Mouse (Mus musculus) G1E (cell line): ENCODE measurements around the gene Asah2. TPM values are rescaled to one million over a fixed set of nuclear protein-coding genes. Genes with fewer than 3 reads are reported as not detected.

Source experiments
- ATAC-seq: 2 replicates; pipeline ENCODE4 v1.8.0; 2016; ENCODE audit warnings: mild to moderate bottlenecking; ENCODE audit not compliant: insufficient number of reproducible peaks, poor library complexity, low FRiP score, severe bottlenecking; ENCODE audit errors: extremely low read depth
- DNase-seq: peaks from one replicate; pipeline ENCODE4 v3.0.0; 2012; ENCODE audit warnings: low spot score
- H3K27me3 ChIP-seq: 2 replicates; pipeline ENCODE4 v1.6.1; 2012; ENCODE audit warnings: mild to moderate bottlenecking, low read length, inconsistent platforms; ENCODE audit not compliant: insufficient read depth
- H3K36me3 ChIP-seq: replicated peaks from 2 replicates; pipeline ENCODE3; 2012; ENCODE audit warnings: mild to moderate bottlenecking, inconsistent platforms
- H3K4me1 ChIP-seq: 2 replicates; pipeline ENCODE4 v1.6.1; 2012; ENCODE audit warnings: low read depth, low read length, inconsistent platforms, mixed read lengths; ENCODE audit not compliant: insufficient read depth
- H3K4me3 ChIP-seq: 2 replicates; pipeline ENCODE4 v1.5.1; 2012; ENCODE audit warnings: low read depth, mild to moderate bottlenecking, inconsistent platforms, low read length, moderate library complexity, mixed read lengths
- H3K9me3 ChIP-seq: replicated peaks from 2 replicates; pipeline ENCODE4 v1.6.1; 2012; ENCODE audit warnings: inconsistent platforms
- CTCF ChIP-seq: IDR thresholded peaks from 2 replicates; pipeline ENCODE4 v1.5.1; 2012; ENCODE audit warnings: low read depth, low read length, inconsistent platforms, mixed read lengths
- GATA1 ChIP-seq: IDR thresholded peaks from 2 replicates; pipeline ENCODE4 v1.6.1; 2012; ENCODE audit warnings: borderline replicate concordance, low read length, inconsistent platforms, mixed read lengths
- GATA2 ChIP-seq: IDR thresholded peaks from 2 replicates; pipeline ENCODE4 v1.6.1; 2012; ENCODE audit warnings: low read depth, low read length, inconsistent platforms, borderline replicate concordance
- POLR2AphosphoS5 ChIP-seq: IDR thresholded peaks from 2 replicates; pipeline ENCODE4 v1.6.1; 2012; ENCODE audit warnings: low read depth, low read length, inconsistent platforms; ENCODE audit not compliant: insufficient replicate concordance
- TAL1 ChIP-seq: conservative IDR thresholded peaks from 2 replicates; pipeline ENCODE4 v1.6.1; 2012; ENCODE audit warnings: low read depth, low read length, inconsistent platforms, mixed read lengths
- polyA plus RNA-seq: library from polyadenylated mRNA; stranded (reverse); fragments of >175 nt; gene quantifications from 2 replicates; pipeline ENCODE4 v1.2.3, GENCODE M21; 2012
- total RNA-seq, 2 experiments: library from RNA; stranded (forward) in 1 of 2; stranded (reverse) in 1 of 2; fragments of 200-1000 nt in 1 of 2; fragments of >200 nt in 1 of 2; fragmentation: Nextera tagmentation in 1 of 2; gene quantifications; 2 replicates each; pipeline ENCODE4 v1.2.3; 2014 to 2017

Asah2 gene
- total and polyA plus RNA-seq, 3 experiments, result 0.07 to 0.93 (median 0.83) TPM

DNA sequence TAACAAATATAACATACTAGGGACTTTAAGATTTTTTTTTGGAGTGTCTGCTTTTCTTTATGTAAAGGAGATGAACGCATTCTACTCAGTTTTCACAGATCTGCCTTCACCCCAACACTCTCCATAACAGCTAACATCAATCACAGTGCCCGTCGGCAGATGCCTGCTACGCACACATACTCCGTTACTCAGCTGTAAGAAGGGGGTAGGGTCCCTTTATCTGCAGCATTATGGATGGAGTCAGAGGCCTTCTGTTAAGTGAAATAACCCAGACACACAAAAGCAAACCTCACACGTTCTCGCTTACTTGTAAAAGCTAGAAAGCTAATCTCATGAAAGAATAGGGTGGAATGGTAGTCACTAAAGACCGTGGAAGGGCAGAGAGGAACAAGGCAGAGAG, 88.3 kb downstream of the Asah2 start:
- no peak for ATAC-seq
- peaks cover 10% of the 10 kb centered on the region; the same call in 1 of the 2 replicates for H3K27me3 ChIP-seq

DNA sequence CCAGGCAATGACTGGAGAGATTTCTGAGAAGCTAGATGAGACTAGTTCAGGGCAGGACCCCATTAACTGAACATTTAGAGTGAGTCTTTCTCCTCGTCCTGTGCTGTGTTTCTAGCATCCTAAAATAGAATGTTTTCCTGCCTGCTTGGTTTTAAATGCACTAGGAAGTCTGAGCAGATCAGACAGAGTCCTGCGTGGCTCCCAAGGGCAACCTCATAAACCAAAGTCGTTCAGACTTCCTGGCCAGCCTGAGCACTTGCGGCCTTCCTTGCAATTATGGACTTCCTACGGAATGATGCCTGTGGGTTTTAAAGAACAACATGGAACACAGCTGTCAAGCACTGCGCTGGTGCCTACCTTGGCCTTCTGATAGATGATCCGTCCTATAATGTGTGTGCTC, 89.4 kb downstream of the Asah2 start:
- Histone ChIP-seq H3K4me3 (no peak overlapping the region), H3K27me3 (peaks cover 10% of the 10 kb centered on the region; the same call in 1 of the 2 replicates), H3K9me3 (no peaks in the 10 kb centered on the region), H3K36me3 (no peaks in the 10 kb centered on the region), H3K4me1 (no peaks in the 10 kb centered on the region)
- no peak for TF ChIP-seq GATA2
- TF ChIP-seq CTCF, result no peak
- DNase-seq (no peak), ATAC-seq (no peak)

More for the DNA sequence above, 88.3 kb downstream of the Asah2 start:
- no peak for DNase-seq
- Histone ChIP-seq H3K4me1 (no peaks in the 10 kb centered on the region), H3K36me3 (no peaks in the 10 kb centered on the region), H3K4me3 (no peak overlapping the region), H3K9me3 (no peaks in the 10 kb centered on the region)
- TF ChIP-seq TAL1 (no peak), POLR2AphosphoS5 (no peak), GATA1 (no peak), CTCF (no peak)

DNA sequence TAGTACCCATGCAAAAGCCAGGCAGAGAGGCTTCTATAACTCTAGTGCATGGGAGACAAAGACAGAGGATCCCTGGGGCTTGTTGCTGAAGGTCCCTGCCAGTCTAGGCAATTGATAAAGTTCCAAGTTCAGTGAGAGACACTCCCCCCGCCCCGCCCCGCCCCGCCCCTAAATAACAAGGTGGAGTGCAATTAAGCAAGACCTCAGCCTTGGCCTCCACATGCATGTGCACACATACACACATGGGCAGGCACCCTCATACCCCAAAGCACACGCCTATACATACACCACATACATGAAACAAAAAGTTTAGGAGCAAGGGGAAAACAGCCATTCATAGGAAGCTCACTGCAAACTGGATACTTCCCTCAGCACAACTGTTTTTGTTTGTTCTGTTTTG, 90.0 kb downstream of the Asah2 start:
- Histone ChIP-seq H3K4me1 (no peaks in the 10 kb centered on the region), H3K4me3 (no peak overlapping the region), H3K27me3 (peaks cover 13% of the 10 kb centered on the region), H3K9me3 (no peaks in the 10 kb centered on the region), H3K36me3 (no peaks in the 10 kb centered on the region)
- DNase-seq, result no peak
- TF ChIP-seq GATA1 (no peak), GATA2 (no peak), POLR2AphosphoS5 (no peak), CTCF (no peak), TAL1 (no peak)
- ATAC-seq, result no peak

DNA sequence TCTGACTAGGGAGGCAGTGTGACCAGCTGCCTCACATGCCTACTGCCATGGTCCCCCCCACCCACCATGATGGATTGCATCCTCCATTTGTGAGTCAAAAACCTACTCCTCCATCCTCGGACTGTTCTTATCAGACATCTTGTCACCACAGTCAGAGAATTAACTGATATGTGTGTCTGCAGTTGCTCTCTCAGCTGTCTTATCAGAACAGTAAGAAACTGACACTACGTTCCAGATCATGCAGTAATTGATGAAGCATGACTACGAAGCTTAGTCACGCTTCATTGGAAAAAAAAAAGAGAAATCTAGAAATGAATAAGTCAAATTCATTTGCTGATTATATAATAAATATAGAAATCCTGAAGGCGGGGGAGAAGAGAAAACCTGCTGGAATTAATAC, 105.4 kb downstream of the Asah2 start:
- Histone ChIP-seq H3K9me3 (no peaks in the 10 kb centered on the region), H3K36me3 (no peaks in the 10 kb centered on the region), H3K27me3 (peaks cover 17% of the 10 kb centered on the region), H3K4me1 (peaks cover 3% of the 10 kb centered on the region), H3K4me3 (no peak overlapping the region)
- TF ChIP-seq POLR2AphosphoS5, result no peak
- TF ChIP-seq CTCF, result no peak
- TF ChIP-seq GATA1, result no peak
- no peak for TF ChIP-seq GATA2
- TF ChIP-seq TAL1, result no peak
- no peak for DNase-seq
- ATAC-seq, result no peak

DNA sequence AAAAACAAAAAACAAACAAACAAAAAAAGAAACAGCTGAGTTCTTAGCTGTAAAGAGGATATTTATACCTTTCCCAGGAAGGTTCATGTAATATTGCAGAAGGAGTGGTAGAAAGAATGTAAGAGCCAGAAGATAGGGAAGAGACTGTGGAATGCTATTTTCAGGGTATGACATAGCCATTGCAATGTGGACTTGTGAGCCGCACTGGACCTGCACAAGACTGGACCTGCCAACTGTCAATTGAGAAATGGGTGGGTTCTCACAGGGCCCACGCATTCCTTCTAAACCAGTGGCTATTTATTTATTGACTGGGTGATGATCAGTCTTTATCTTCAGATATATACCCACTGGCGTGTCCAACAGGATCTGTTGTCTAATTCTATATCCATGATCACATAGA, 111.1 kb downstream of the Asah2 start:
- DNase-seq, result no peak
- H3K36me3 ChIP-seq, result no peaks in the 10 kb centered on the region
- no peak overlapping the region for H3K4me3 ChIP-seq
- TF ChIP-seq POLR2AphosphoS5 (no peak), GATA2 (no peak), GATA1 (no peak), CTCF (no peak), TAL1 (no peak)
- H3K27me3 ChIP-seq, result peaks cover 5% of the 10 kb centered on the region
- H3K9me3 ChIP-seq, result no peaks in the 10 kb centered on the region
- H3K4me1 ChIP-seq, result no peaks in the 10 kb centered on the region
- no peak for ATAC-seq

DNA sequence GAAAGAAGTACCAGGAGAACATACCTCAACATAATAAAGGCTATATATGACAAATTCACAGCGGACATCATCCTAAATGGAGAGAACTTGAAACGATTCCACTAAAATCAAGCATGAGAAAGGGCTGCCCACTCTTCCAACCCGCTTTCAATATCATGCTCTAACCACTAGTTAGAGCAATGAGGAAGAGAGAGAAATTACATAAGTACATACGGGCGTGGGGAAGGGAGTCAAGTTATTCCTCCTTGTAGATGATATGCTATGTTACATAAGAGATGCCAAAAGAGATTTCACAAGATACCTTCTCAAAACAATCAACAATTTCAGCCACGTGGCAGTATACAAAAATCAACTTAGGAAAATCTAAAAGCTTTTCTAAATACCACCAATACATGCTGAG, 117.0 kb downstream of the Asah2 start:
- no peak for DNase-seq
- no peak for ATAC-seq
- Histone ChIP-seq H3K9me3 (no peaks in the 10 kb centered on the region), H3K36me3 (no peaks in the 10 kb centered on the region), H3K4me3 (no peak overlapping the region), H3K27me3 (peaks cover 7% of the 10 kb centered on the region), H3K4me1 (no peaks in the 10 kb centered on the region)
- TF ChIP-seq GATA2 (no peak), CTCF (no peak), POLR2AphosphoS5 (no peak), GATA1 (no peak), TAL1 (no peak)

DNA sequence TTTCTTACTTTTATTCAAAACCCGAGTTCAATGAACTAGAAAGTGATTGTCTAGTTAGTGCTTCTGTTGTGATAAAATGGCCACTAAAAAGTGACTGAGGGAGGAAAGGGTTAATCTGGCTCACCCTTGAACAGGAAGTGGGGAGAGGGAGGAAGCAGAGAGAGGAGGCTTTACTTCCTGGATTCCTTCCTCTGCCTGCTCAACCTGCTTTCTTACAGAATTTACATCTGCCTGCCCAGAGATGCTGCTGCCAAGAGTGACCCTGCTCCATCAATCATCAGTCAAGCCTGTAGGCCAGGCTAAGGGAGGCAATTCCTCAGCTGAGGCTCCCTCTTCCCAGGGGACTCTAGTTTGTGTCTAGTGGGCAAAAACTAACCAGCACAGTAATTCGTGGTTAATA, 132.1 kb downstream of the Asah2 start:
- TF ChIP-seq CTCF (no peak), GATA2 (no peak), TAL1 (no peak), POLR2AphosphoS5 (no peak), GATA1 (no peak)
- Histone ChIP-seq H3K36me3 (no peaks in the 10 kb centered on the region), H3K4me3 (no peak overlapping the region), H3K27me3 (peaks cover 9% of the 10 kb centered on the region), H3K9me3 (no peaks in the 10 kb centered on the region), H3K4me1 (peaks cover 14% of the 10 kb centered on the region)
- DNase-seq (no peak), ATAC-seq (no peak)
